Mouse (Mus musculus): ENCODE results near the gene Ranbp1.

GRCm38 (mm10) chr16:18198365-18199098 is 50.0 kb downstream of the Ranbp1 start:
- TF ChIP-seq CTCF (IDR thresholded peaks at IDR 0.05; ENCODE audit: insufficient read depth, low read depth, low read length) (no peak), POLR2A (IDR thresholded peaks at IDR 0.05; ENCODE audit: insufficient read depth, low read depth, low read length) (no peak)
